Comparison of ENCODE assay signal across 14 mouse cellular contexts in genomic region chr7:56460814-56461520, GRCm38 (mm10).
A peak's percentile ranks its signal among the peaks of the same experiment; 100 is the strongest.
DNase-seq lines count a peak whose midpoint lies in the region; ATAC-seq and TF ChIP-seq lines count a peak whose summit lies in the region.
"Had no signal": no experiment of that assay in that cellular context is flagged by ENCODE, and none has a peak within 500 bp of the region (broad histone marks: within the 10 kb centered on the region; RNA-seq: fewer than 3 reads in every experiment).

No protein-coding gene starts in this region.

- DNase-seq in embryonic facial prominence, embryonic 14.5 days (ENCODE audit: low spot score): peak; percentile 5
- no peak for DNase-seq in embryonic facial prominence, embryonic 10.5 days (ENCODE audit: low spot score)
- peak; percentile 16 for DNase-seq in left cerebral cortex, adult 11 months (ENCODE audit: low spot score)
- DNase-seq in left cerebral cortex, postnatal 36 days (ENCODE audit: low spot score in 2 of 2): no peak
- no peak for DNase-seq in Patski (ENCODE audit: low read depth, low spot score)
- DNase-seq in left cerebral cortex, postnatal 14 days (ENCODE audit: low spot score in 2 of 2): peak; percentile 43
- no peak for DNase-seq in spleen, postnatal 10 days (ENCODE audit: low spot score in 2 of 2)
- DNase-seq: adrenal gland, adult 2 months; lung, postnatal 14 days had no signal

- 75% methylated on average over 4 of the region's 4 CpGs for WGBS in embryonic facial prominence, embryonic 14.5 days
- 80% methylated on average over 4 of the region's 4 CpGs for WGBS in embryonic facial prominence, embryonic 10.5 days

- peak; percentile 29 for TF ChIP-seq CTCF in Patski (IDR thresholded peaks at IDR 0.05)

- no peak for ATAC-seq in embryonic facial prominence, embryonic 14.5 days (ENCODE audit: low read depth)
- ATAC-seq in Patski: no peak
- no peak for ATAC-seq in megakaryocyte progenitor cell, adult 5-6 weeks (replicated peaks; ENCODE audit: poor library complexity)

- intact Hi-C loops in left cerebral cortex, postnatal 36 days (cut with DNase I): loop anchor here (1.0 to 5.0 kb wide), 2 partner anchors 104 to 170 kb away; no protein-coding TSS in a partner anchor
- intact Hi-C loops in left cerebral cortex, postnatal 14 days (cut with DNase I): loop anchor here (5.0 kb wide), 1 partner anchor 169 kb away; no protein-coding TSS in a partner anchor

- no peak overlapping the region for H3K4me2 ChIP-seq in embryonic facial prominence, embryonic 14.5 days (ENCODE audit: low read depth, low read length)
- H3K4me2 ChIP-seq: hindbrain, embryonic 12.5 days; limb, embryonic 15.5 days had no signal

- no peak overlapping the region for H3K4me3 ChIP-seq in embryonic facial prominence, embryonic 14.5 days (ENCODE audit: low read depth, low read length)
- no peak overlapping the region for H3K4me3 ChIP-seq in embryonic facial prominence, embryonic 10.5 days
- H3K4me3 ChIP-seq: heart, embryonic 10.5 days; hindbrain, embryonic 12.5 days; limb, embryonic 15.5 days; myocyte had no signal

- H3K27me3 ChIP-seq in embryonic facial prominence, embryonic 14.5 days (replicated peaks; ENCODE audit: control insufficient read depth, insufficient read depth, low read length): no peaks in the 10 kb centered on the region
- H3K27me3 ChIP-seq in embryonic facial prominence, embryonic 10.5 days (replicated peaks; ENCODE audit: low read depth, poor library complexity, severe bottlenecking): no peaks in the 10 kb centered on the region
- H3K27me3 ChIP-seq in Patski: no peaks in the 10 kb centered on the region
- H3K27me3 ChIP-seq: hindbrain, embryonic 12.5 days; limb, embryonic 15.5 days had no signal

- no peak overlapping the region for H3K9ac ChIP-seq in embryonic facial prominence, embryonic 14.5 days (ENCODE audit: low read depth, low read length)
- H3K9ac ChIP-seq: hindbrain, embryonic 12.5 days; limb, embryonic 15.5 days had no signal

- POLR2A ChIA-PET in Patski (lab: Charles Lee): no interaction called here

- no peaks in the 10 kb centered on the region for H3K9me3 ChIP-seq in embryonic facial prominence, embryonic 14.5 days (ENCODE audit: control insufficient read depth, low read length)
- no peaks in the 10 kb centered on the region for H3K9me3 ChIP-seq in embryonic facial prominence, embryonic 10.5 days
- H3K9me3 ChIP-seq: heart, embryonic 10.5 days; hindbrain, embryonic 12.5 days; limb, embryonic 15.5 days had no signal

- no peaks in the 10 kb centered on the region for H3K4me1 ChIP-seq in embryonic facial prominence, embryonic 14.5 days (ENCODE audit: control insufficient read depth, insufficient read depth, low read length)
- H3K4me1 ChIP-seq in embryonic facial prominence, embryonic 10.5 days: no peaks in the 10 kb centered on the region
- H3K4me1 ChIP-seq: heart, embryonic 10.5 days; hindbrain, embryonic 12.5 days; limb, embryonic 15.5 days had no signal

- CTCF ChIA-PET in Patski (lab: Charles Lee): interaction anchor here (1.0 kb wide), 1 partner anchor 169 kb away, joined by 3 read pairs; no protein-coding TSS in a partner anchor

- H3K27ac ChIP-seq in embryonic facial prominence, embryonic 14.5 days (replicated peaks; ENCODE audit: low read depth, low read length): no peak overlapping the region
- no peak overlapping the region for H3K27ac ChIP-seq in embryonic facial prominence, embryonic 10.5 days (replicated peaks)
- H3K27ac ChIP-seq: heart, embryonic 10.5 days; hindbrain, embryonic 12.5 days; limb, embryonic 15.5 days had no signal

- no peaks in the 10 kb centered on the region for H3K36me3 ChIP-seq in embryonic facial prominence, embryonic 14.5 days (ENCODE audit: control insufficient read depth, insufficient read depth, low read length)
- no peaks in the 10 kb centered on the region for H3K36me3 ChIP-seq in embryonic facial prominence, embryonic 10.5 days (replicated peaks)
- H3K36me3 ChIP-seq: heart, embryonic 10.5 days; hindbrain, embryonic 12.5 days; limb, embryonic 15.5 days had no signal

- in situ Hi-C loops in Patski (cut with MboI; ENCODE audit: low pct_unique_long_range_greater_than_20kb): no loop called here

Comparison
In these comparisons a context has a peak if more than half of its experiments do, and no peak if none do; other contexts are left out.
1. DNase-seq: peak in embryonic facial prominence, embryonic 14.5 days (single experiment), left cerebral cortex, adult 11 months (single experiment) and left cerebral cortex, postnatal 14 days (2 of 2); none in embryonic facial prominence, embryonic 10.5 days (single experiment), left cerebral cortex, postnatal 36 days (0 of 2), Patski (single experiment) and spleen, postnatal 10 days (0 of 2).